Mouse (Mus musculus) CH12.LX (cell line): ENCODE data around the gene 1600014C10Rik. TPM values are rescaled to one million over a fixed set of nuclear protein-coding genes. Genes with fewer than 3 reads are reported as not detected.

Source experiments
- DNase-seq: peaks from one replicate; pipeline ENCODE4 v3.0.0-alpha.2; 2013; ENCODE audit errors: extremely low read depth
- H3K27ac ChIP-seq: 2 replicates; pipeline ENCODE4 v1.5.1; 2012; ENCODE audit warnings: low read depth, mild to moderate bottlenecking, control low read depth, moderate library complexity; ENCODE audit not compliant: insufficient read depth
- H3K27me3 ChIP-seq: replicated peaks from 2 replicates; pipeline ENCODE3; 2012; ENCODE audit warnings: inconsistent platforms
- H3K36me3 ChIP-seq, 2 experiments: replicated peaks in 1 of 2; 2 replicates each; pipeline versions ENCODE3 to v1.6.1; 2012; ENCODE audit warnings: inconsistent platforms in 1 of 2, low read length in 1 of 2, mild to moderate bottlenecking in 1 of 2, mixed read lengths in 1 of 2, moderate library complexity in 1 of 2; ENCODE audit not compliant: control insufficient read depth in 1 of 2, insufficient read depth in 1 of 2
- H3K4me1 ChIP-seq, 2 experiments: 2 replicates each; pipeline ENCODE4 v1.6.1; 2012; ENCODE audit warnings: inconsistent platforms in 1 of 2, moderate library complexity in 1 of 2; ENCODE audit not compliant: insufficient read depth in 2 of 2, control insufficient read depth in 1 of 2
- H3K4me2 ChIP-seq: 2 replicates; pipeline ENCODE4 v1.6.1; 2012; ENCODE audit warnings: low read depth, mild to moderate bottlenecking, control low read depth; ENCODE audit not compliant: poor library complexity, insufficient read depth, severe bottlenecking
- H3K4me3 ChIP-seq, 3 experiments: fragments of 150-350 bp in 1 of 3; sonication (generic) in 1 of 3; replicated peaks in 1 of 3; 2 replicates each; pipeline versions ENCODE3 to v1.5.1; 2011 to 2012; ENCODE audit warnings: low read depth in 2 of 3, low read length in 2 of 3, mild to moderate bottlenecking in 2 of 3, moderate library complexity in 2 of 3, control low read depth in 1 of 3, improper control_type of control experiment in 1 of 3, inconsistent platforms in 1 of 3, mixed read lengths in 1 of 3; ENCODE audit not compliant: poor library complexity in 1 of 3
- H3K79me2 ChIP-seq: replicated peaks from 2 replicates; pipeline ENCODE4 v1.6.1; 2012; ENCODE audit warnings: mild to moderate bottlenecking, moderate library complexity; ENCODE audit not compliant: control insufficient read depth, poor library complexity, insufficient read depth, severe bottlenecking; ENCODE audit errors: extremely low read depth
- H3K9ac ChIP-seq: 2 replicates; pipeline ENCODE4 v1.6.1; 2012; ENCODE audit warnings: low read depth, mild to moderate bottlenecking, control low read depth, moderate library complexity; ENCODE audit not compliant: insufficient read depth
- H3K9me3 ChIP-seq: replicated peaks from 2 replicates; pipeline ENCODE3; 2012; ENCODE audit warnings: low read length, inconsistent platforms, mixed read lengths
- CHD2 ChIP-seq: IDR thresholded peaks from 2 replicates; pipeline ENCODE4 v1.6.1; 2011; ENCODE audit warnings: low read length, improper control_type of control experiment
- CTCF ChIP-seq, 2 experiments: IDR thresholded peaks in 1 of 2; conservative IDR thresholded peaks in 1 of 2; 2 replicates each; pipeline ENCODE4 v1.5.1; 2011 to 2012; ENCODE audit warnings: low read depth in 2 of 2, low read length in 2 of 2, improper control_type of control experiment in 1 of 2, inconsistent platforms in 1 of 2, mild to moderate bottlenecking in 1 of 2, moderate library complexity in 1 of 2
- ELF1 ChIP-seq: IDR thresholded peaks from 2 replicates; pipeline ENCODE4 v1.6.1; 2014; ENCODE audit warnings: low read depth, mild to moderate bottlenecking, inconsistent platforms, low read length, improper control_type of control experiment
- GABPA ChIP-seq: IDR thresholded peaks from 2 replicates; pipeline ENCODE4 v1.6.1; 2012; ENCODE audit warnings: low read depth, low read length, improper control_type of control experiment, inconsistent platforms; ENCODE audit not compliant: insufficient replicate concordance
- IRF4 ChIP-seq: IDR thresholded peaks from 2 replicates; pipeline ENCODE4 v1.6.1; 2014; ENCODE audit warnings: low read depth, mild to moderate bottlenecking, inconsistent platforms, low read length, improper control_type of control experiment
- JUN ChIP-seq: IDR thresholded peaks from 2 replicates; pipeline ENCODE4 v1.6.1; 2011; ENCODE audit warnings: low read depth, mild to moderate bottlenecking, low read length, improper control_type of control experiment, moderate library complexity; ENCODE audit not compliant: insufficient read depth
- MAFK ChIP-seq: IDR thresholded peaks from 2 replicates; pipeline ENCODE4 v1.6.1; 2011; ENCODE audit warnings: low read length, improper control_type of control experiment; ENCODE audit not compliant: insufficient replicate concordance
- MAX ChIP-seq: IDR thresholded peaks from 2 replicates; pipeline ENCODE4 v1.6.1; 2011; ENCODE audit warnings: low read length, improper control_type of control experiment
- MEF2A ChIP-seq: IDR thresholded peaks from 2 replicates; pipeline ENCODE4 v1.6.1; 2014; ENCODE audit warnings: low read depth, mild to moderate bottlenecking, inconsistent platforms, low read length, improper control_type of control experiment, borderline replicate concordance
- MYC ChIP-seq: IDR thresholded peaks from 2 replicates; pipeline ENCODE4 v1.6.1; 2011; ENCODE audit warnings: low read depth, mild to moderate bottlenecking, improper control_type of control experiment, low read length
- NELFE ChIP-seq: IDR thresholded peaks from 2 replicates; pipeline ENCODE4 v1.6.1; 2011; ENCODE audit warnings: low read depth, low read length, improper control_type of control experiment
- NRF1 ChIP-seq: IDR thresholded peaks from 2 replicates; pipeline ENCODE4 v1.6.1; 2014; ENCODE audit warnings: low read depth, mild to moderate bottlenecking, inconsistent platforms, low read length, improper control_type of control experiment, moderate library complexity
- POLR2A ChIP-seq: IDR thresholded peaks from 2 replicates; pipeline ENCODE4 v1.6.1; 2011; ENCODE audit warnings: low read depth, mild to moderate bottlenecking, improper control_type of control experiment, low read length
- RAD21 ChIP-seq: IDR thresholded peaks from 2 replicates; pipeline ENCODE4 v1.6.1; 2011; ENCODE audit warnings: low read depth, mild to moderate bottlenecking, low read length, improper control_type of control experiment, moderate library complexity
- RCOR1 ChIP-seq: conservative IDR thresholded peaks from 2 replicates; pipeline ENCODE4 v1.6.1; 2012; ENCODE audit warnings: low read depth, mild to moderate bottlenecking, inconsistent platforms, low read length, improper control_type of control experiment
- SIN3A ChIP-seq: IDR thresholded peaks from 2 replicates; pipeline ENCODE4 v1.6.1; 2012; ENCODE audit warnings: low read length, improper control_type of control experiment, inconsistent platforms
- UBTF ChIP-seq: IDR thresholded peaks from 2 replicates; pipeline ENCODE4 v1.6.1; 2012; ENCODE audit warnings: low read depth, mild to moderate bottlenecking, inconsistent platforms, low read length, improper control_type of control experiment, moderate library complexity
- USF2 ChIP-seq: conservative IDR thresholded peaks from 2 replicates; pipeline ENCODE4 v1.6.1; 2011; ENCODE audit warnings: low read depth, low read length, improper control_type of control experiment
- ZC3H11A ChIP-seq: IDR thresholded peaks from 2 replicates; pipeline ENCODE4 v1.6.1; 2012; ENCODE audit warnings: low read depth, mild to moderate bottlenecking, inconsistent platforms, low read length, improper control_type of control experiment
- ZKSCAN1 ChIP-seq: IDR thresholded peaks from 2 replicates; pipeline ENCODE4 v1.6.1; 2012; ENCODE audit warnings: low read depth, inconsistent platforms, low read length, improper control_type of control experiment, borderline replicate concordance
- ZNF384 ChIP-seq: IDR thresholded peaks from 2 replicates; pipeline ENCODE4 v1.6.1; 2012; ENCODE audit warnings: low read depth, low read length, improper control_type of control experiment, inconsistent platforms
- dilution Hi-C: fragments of 300-500 bp; cut with MboI; formaldehyde crosslinking; loops from 2 replicates; pipeline ENCODE4 v1.14.3; 2020; ENCODE audit warnings: low sequenced_read_pairs; ENCODE audit not compliant: extremely low pct_unique_long_range_greater_than_20kb, extremely low pct_ligation_motif_present
- in situ Hi-C: fragments of 300-500 bp; cut with MboI; formaldehyde crosslinking; loops from 3 replicates; pipeline ENCODE4 v1.14.3; 2019; ENCODE audit warnings: low sequenced_read_pairs, low pct_ligation_motif_present, low pct_unique_long_range_greater_than_20kb, mixed read lengths
- polyA plus RNA-seq: library from polyadenylated mRNA; unstranded; fragments of >175 nt; gene quantifications from 2 replicates; pipeline ENCODE4 v1.2.1, GENCODE M21; 2012; ENCODE audit warnings: low read depth; ENCODE audit not compliant: insufficient read length
- total RNA-seq, 2 experiments: library from RNA; depleted of rRNA; stranded (reverse); fragments of 300-350 nt in 1 of 2; fragments of >200 nt in 1 of 2; gene quantifications; 2 replicates each; pipeline ENCODE4 v1.2.3; 2012 to 2014

The 1600014C10Rik gene
- total and polyA plus RNA-seq, 3 experiments, result 7.4 to 10.6 (median 10.3) TPM

- Histone ChIP-seq H3K36me3 (no peaks in the 10 kb centered on the region), H3K9me3 (peaks cover 4% of the 10 kb centered on the region), H3K27ac (no peak overlapping the region), H3K4me3 (no peak overlapping the region), H3K9ac (no peak overlapping the region), H3K4me2 (no peak overlapping the region), H3K4me1 (peaks cover 0 to 15% of the 10 kb centered on the region in 2 experiments; a peak in 2 of 4 replicates), H3K79me2 (no peaks in the 10 kb centered on the region), H3K27me3 (no peaks in the 10 kb centered on the region)
- in situ Hi-C loops (loop anchor here (10.0 kb wide), 1 partner anchor 56 kb away; no protein-coding TSS in a partner anchor), dilution Hi-C loops (no loop called here)
- no peak for DNase-seq
- TF ChIP-seq CTCF (conservative IDR thresholded peaks at IDR 0.05 in 1 of 2, IDR thresholded peaks at IDR 0.05 in 1 of 2; ENCODE audit: low read depth in 2 of 2, low read length in 2 of 2) (no peak), MEF2A (no peak), GABPA (no peak)
Observed at GRCm38 (mm10) chr7:38208969-38209368, 26.0 kb downstream of the 1600014C10Rik start.

GRCm38 (mm10) chr7:38209478-38210152, 26.6 kb downstream of the 1600014C10Rik start:
- no peaks in the 10 kb centered on the region for H3K79me2 ChIP-seq
- no peak overlapping the region for H3K27ac ChIP-seq
- TF ChIP-seq NRF1, result no peak
- TF ChIP-seq ZNF384, result no peak
- TF ChIP-seq NELFE, result no peak
- TF ChIP-seq GABPA, result no peak
- TF ChIP-seq MAX, result no peak
- no peak for TF ChIP-seq SIN3A
- TF ChIP-seq CHD2, result no peak
- no peak for TF ChIP-seq POLR2A
- no peak for TF ChIP-seq MAFK
- no peak for TF ChIP-seq RCOR1
- no peak for TF ChIP-seq ELF1
- TF ChIP-seq ZC3H11A, result no peak
- no peak for TF ChIP-seq MYC
- TF ChIP-seq ZKSCAN1, result no peak
- TF ChIP-seq IRF4, result no peak
- TF ChIP-seq RAD21, result no peak
- TF ChIP-seq CTCF (conservative IDR thresholded peaks at IDR 0.05 in 1 of 2, IDR thresholded peaks at IDR 0.05 in 1 of 2; ENCODE audit: low read depth in 2 of 2, low read length in 2 of 2), result no peak
- no peak for TF ChIP-seq UBTF
- no peak for TF ChIP-seq JUN
- no peak for TF ChIP-seq USF2
- TF ChIP-seq, all 38 proteins: peak for 0
- Histone ChIP-seq H3K4me3 (no peak overlapping the region), H3K27me3 (no peaks in the 10 kb centered on the region), H3K9me3 (no peaks in the 10 kb centered on the region), H3K9ac (no peak overlapping the region), H3K36me3 (no peaks in the 10 kb centered on the region), H3K4me1 (peaks cover 2 to 21% of the 10 kb centered on the region in 2 experiments; a peak in 2 of 4 replicates), H3K4me2 (no peak overlapping the region)
- DNase-seq, result no peak
- in situ Hi-C loops (loop anchor here (10.0 kb wide), 1 partner anchor 55 kb away; no protein-coding TSS in a partner anchor), dilution Hi-C loops (no loop called here)
